Mouse (Mus musculus): Measurements from ENCODE around the gene Ddx17. TPM values are rescaled to one million over a fixed set of nuclear protein-coding genes. Genes with fewer than 3 reads are reported as not detected.

Ddx17 gene
- 52.5 and 59.9 TPM in 2 replicates for polyA plus RNA-seq (2012; rRNA removed)

DNA sequence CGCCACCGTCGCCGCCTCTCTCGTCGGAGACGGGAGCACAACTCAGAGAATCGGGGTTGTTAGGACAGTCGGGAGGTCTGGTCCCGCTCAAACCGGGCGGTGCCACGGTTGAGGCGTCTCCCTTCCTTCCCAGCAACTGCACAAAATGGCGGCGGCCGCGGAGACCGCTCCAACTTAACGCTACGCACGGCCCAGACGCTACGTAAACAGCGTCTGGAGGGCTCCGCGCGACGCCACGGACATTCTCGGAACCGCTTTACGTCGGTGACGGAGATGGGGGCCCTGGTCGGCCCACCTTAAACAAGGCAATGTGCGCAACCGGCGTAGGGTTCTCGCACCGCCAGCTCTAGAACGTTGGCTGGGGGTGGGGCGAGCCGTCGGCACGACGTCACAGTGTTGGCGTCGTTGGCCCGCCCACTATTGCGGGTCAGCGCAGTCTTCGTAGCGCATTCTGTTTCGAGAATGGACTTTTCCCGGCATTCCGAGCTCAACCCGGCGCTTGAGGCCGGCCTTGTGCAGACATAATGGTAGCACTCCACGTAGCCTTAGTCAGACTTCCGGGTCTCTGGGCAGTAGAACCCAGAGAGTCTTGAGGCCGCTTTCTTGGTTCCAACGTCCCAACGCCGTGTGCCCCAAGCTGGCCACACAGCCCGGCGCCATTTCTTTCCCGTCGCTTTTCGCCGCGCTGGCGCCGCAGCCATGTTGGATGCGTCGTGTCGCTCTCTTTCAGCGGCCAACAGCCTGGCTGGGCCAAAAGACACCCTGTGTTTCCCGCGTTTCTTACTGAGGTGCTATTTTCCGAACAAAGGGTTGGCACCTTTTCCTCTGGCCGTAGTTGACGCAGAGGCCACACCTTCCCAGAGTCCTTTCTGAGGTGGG, at the start of gene Ddx17:
Ddx17 (minus strand) TSS at position 332 of the 879 bp plus-strand sequence.

DNA sequence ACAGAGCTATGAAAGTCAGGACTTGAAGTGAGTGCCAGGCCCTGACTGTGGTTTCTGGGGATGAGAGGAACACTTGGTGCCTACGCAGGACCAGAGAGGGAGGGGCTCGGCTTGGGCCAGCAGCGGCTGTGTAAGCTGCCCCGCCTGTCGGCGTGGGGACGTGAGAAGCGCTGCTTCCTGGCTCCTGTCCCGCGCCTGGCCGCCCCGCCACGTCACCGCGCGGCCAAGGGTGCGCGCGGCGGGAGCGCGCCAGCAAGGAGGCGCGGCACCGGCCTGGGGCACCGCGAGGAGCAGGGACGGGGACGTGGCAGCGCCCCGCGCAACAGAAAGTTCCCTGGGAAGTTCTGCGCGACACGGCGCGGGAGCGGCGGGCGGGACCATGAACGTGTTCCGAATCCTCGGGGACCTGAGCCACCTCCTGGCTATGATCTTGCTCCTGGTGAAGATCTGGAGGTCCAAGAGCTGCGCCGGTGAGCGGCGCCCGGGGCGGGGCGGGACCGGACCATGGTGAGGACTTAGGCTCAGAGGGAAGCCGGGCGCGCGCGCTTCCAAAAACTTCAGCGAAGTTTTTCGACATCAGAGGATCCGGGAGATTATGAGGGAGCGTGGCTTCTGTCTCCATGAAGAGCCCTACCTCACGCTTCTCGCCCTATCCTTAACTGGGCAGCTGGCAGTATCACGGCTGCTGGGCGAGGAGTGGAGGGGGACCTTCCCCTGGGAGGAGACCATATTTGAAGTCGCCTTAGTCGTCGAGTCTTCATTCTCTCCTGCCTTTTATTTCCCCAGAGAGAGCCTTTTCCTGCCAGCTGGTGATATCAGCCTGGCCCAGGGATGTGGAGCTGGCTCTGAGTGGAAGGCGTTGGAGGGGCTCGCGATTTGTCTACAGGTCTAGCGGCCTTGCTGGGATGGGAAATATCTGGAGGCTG, 30.1 kb downstream of the Ddx17 start, which contains the start of gene Kdelr3:
Kdelr3 (plus strand) TSS at position 241 of the 926 bp plus-strand sequence.

DNA sequence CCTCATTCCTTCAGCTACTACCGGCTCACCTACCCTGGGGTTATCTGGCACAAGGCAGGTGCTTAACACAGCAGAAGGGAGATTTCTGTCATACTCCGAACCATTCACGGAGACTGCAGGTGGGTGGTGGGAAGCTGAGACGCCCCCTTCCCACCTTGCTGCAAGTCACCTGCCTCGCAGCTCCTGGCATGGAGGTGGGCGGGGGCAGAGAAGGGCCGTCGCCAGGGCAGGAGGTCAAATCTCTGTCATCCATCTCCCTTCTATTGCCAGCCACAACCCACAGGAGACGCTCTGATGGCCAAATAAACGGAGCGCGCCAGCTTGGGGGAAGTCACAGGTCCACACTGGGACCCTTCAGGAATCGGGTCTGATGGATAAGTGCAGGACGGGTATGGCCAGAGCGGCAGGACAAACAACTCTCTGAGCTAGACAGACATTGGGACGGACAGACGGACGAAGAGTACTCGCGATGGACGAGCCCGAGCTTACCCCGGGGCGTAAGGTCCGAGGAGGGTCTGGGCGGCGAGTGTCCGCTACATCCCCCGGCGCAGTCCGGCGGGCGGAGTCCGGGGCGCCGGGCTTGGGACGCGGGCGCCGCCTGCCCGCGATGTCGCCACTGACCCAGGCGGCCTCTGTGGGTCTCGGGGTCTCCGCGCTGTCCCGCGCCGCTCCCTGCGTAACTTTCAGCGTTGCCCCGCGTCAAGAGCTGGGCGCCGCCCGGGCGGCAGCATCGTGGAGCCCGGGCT, 41.7 kb downstream of the Ddx17 start, which contains the start of gene Kcnj4:
Kcnj4 (minus strand) TSS at position 535 of the 746 bp plus-strand sequence.

Other genes with a start within 250 kb of the Ddx17 start
- 8.7 and 8.8 TPM in 2 replicates for gene Pla2g6, start 218.4 kb downstream of the Ddx17 start, polyA plus RNA-seq (2012; rRNA removed)
- 4.7 and 12.1 TPM in 2 replicates for gene Maff, start 200.1 kb downstream of the Ddx17 start, polyA plus RNA-seq (2012; rRNA removed)
- 60.1 and 85.2 TPM in 2 replicates for gene Tmem184b, start 143.2 kb downstream of the Ddx17 start, polyA plus RNA-seq (2012; rRNA removed)
- 15.0 and 15.3 TPM in 2 replicates for gene Csnk1e, start 91.2 kb downstream of the Ddx17 start, polyA plus RNA-seq (2012; rRNA removed)
- 0.06 and 0.09 TPM in 2 replicates for gene Kcnj4, start 41.5 kb downstream of the Ddx17 start, polyA plus RNA-seq (2012; rRNA removed)
- 11.7 and 13.2 TPM in 2 replicates for gene Kdelr3, start 30.3 kb downstream of the Ddx17 start, polyA plus RNA-seq (2012; rRNA removed)
- not detected in 2 replicates for gene Dmc1, start 58.4 kb upstream of the Ddx17 start, polyA plus RNA-seq (2012; rRNA removed)
- 0.52 TPM in 1 of 2 replicates, not detected in the other for gene Fam227a, start 112.2 kb upstream of the Ddx17 start, polyA plus RNA-seq (2012; rRNA removed)
- gene Cby1, start 112.5 kb upstream of the Ddx17 start, polyA plus RNA-seq (2012; rRNA removed), result 6.2 and 6.5 TPM in 2 replicates
- gene Tomm22, start 124.1 kb upstream of the Ddx17 start, polyA plus RNA-seq (2012; rRNA removed), result 9.1 and 14.6 TPM in 2 replicates
- gene Josd1, start 141.2 kb upstream of the Ddx17 start, polyA plus RNA-seq (2012; rRNA removed), result 11.1 and 15.2 TPM in 2 replicates
- gene Gtpbp1, start 144.1 kb upstream of the Ddx17 start, polyA plus RNA-seq (2012; rRNA removed), result 15.7 and 19.2 TPM in 2 replicates
- gene Sun2, start 195.8 kb upstream of the Ddx17 start, polyA plus RNA-seq (2012; rRNA removed), result 29.7 and 33.0 TPM in 2 replicates
- gene Dnal4, start 231.1 kb upstream of the Ddx17 start, polyA plus RNA-seq (2012; rRNA removed), result 20.3 and 22.8 TPM in 2 replicates

Data from stomach, adult 2 months (tissue).